In genomic region chr2:169925466-169925865, GRCm38 (mm10) we compare ENCODE assay signal across 28 mouse cellular contexts.
DNase-seq lines count a peak whose midpoint lies in the region; ATAC-seq lines count a peak whose summit lies in the region.
"Had no signal": no experiment of that assay in that cellular context is flagged by ENCODE, and none has a peak within 500 bp of the region (broad histone marks: within the 10 kb centered on the region; RNA-seq: fewer than 3 reads in every experiment).

No protein-coding gene starts in this region.

- H3K9ac ChIP-seq in forebrain, embryonic 14.5 days (ENCODE audit: low read length), result no peak overlapping the region
- no peak overlapping the region for H3K9ac ChIP-seq in forebrain, embryonic 16.5 days (replicated peaks; ENCODE audit: low read depth, low read length)
- H3K9ac ChIP-seq: embryonic facial prominence, embryonic 12.5 days; forebrain, embryonic 15.5 days; heart, embryonic 12.5 days; hindbrain, embryonic 14.5 days; limb, embryonic 13.5 days; lung, embryonic 15.5 days; midbrain, embryonic 12.5 days; neural tube, embryonic 12.5 days; stomach, embryonic 15.5 days had no signal

- H3K4me2 ChIP-seq in forebrain, embryonic 14.5 days (ENCODE audit: low read length), result no peak overlapping the region
- H3K4me2 ChIP-seq in forebrain, embryonic 16.5 days (ENCODE audit: low read length), result no peak overlapping the region
- H3K4me2 ChIP-seq: embryonic facial prominence, embryonic 12.5 days; forebrain, embryonic 15.5 days; heart, embryonic 12.5 days; hindbrain, embryonic 14.5 days; limb, embryonic 13.5 days; liver, embryonic 11.5 days; lung, embryonic 15.5 days; midbrain, embryonic 12.5 days; neural tube, embryonic 12.5 days; stomach, embryonic 15.5 days had no signal

- DNase-seq in forebrain, embryonic 14.5 days (ENCODE audit: low spot score), result peak; percentile 22
- DNase-seq in ovary, postnatal 36 days (ENCODE audit: low spot score), result peak; percentile 26
- no peak for DNase-seq in ovary, adult 18-20 months (ENCODE audit: low spot score)
- peak; percentile 31 for DNase-seq in gastrocnemius, postnatal 10 days
- DNase-seq in layer of hippocampus, postnatal 25 days (ENCODE audit: extremely low spot score in 1 of 2, low spot score in 1 of 2), result no peak
- DNase-seq in lung, postnatal 4 days, result no peak
- DNase-seq: cerebellum, adult 8-10 months; embryo, embryonic 11 days; heart, postnatal 4 days; lung, postnatal 36 days; right cerebral cortex, postnatal 25 days; thymus, adult 18-20 months; thymus, postnatal 36 days had no signal

- no peak overlapping the region for H3K4me3 ChIP-seq in forebrain, embryonic 14.5 days (ENCODE audit: low read depth, low read length)
- no peak overlapping the region for H3K4me3 ChIP-seq in forebrain, embryonic 16.5 days (replicated peaks; ENCODE audit: low read length)
- H3K4me3 ChIP-seq: embryonic facial prominence, embryonic 12.5 days; forebrain, embryonic 15.5 days; heart, embryonic 12.5 days; limb, embryonic 13.5 days; lung, embryonic 15.5 days; megakaryocyte, embryonic 14.5 days; midbrain, embryonic 12.5 days; myocyte; neural tube, embryonic 12.5 days; stomach, embryonic 15.5 days had no signal

- H3K36me3 ChIP-seq in forebrain, embryonic 14.5 days (ENCODE audit: control insufficient read depth, insufficient read depth, low read length), result no peaks in the 10 kb centered on the region
- H3K36me3 ChIP-seq in forebrain, embryonic 16.5 days (ENCODE audit: control insufficient read depth, insufficient read depth), result no peaks in the 10 kb centered on the region
- H3K36me3 ChIP-seq: embryonic facial prominence, embryonic 12.5 days; forebrain, embryonic 15.5 days; heart, embryonic 12.5 days; limb, embryonic 13.5 days; lung, embryonic 15.5 days; midbrain, embryonic 12.5 days; neural tube, embryonic 12.5 days; stomach, embryonic 15.5 days had no signal

- peaks cover 4% of the 10 kb centered on the region; the same call in 1 of the 2 replicates for H3K4me1 ChIP-seq in forebrain, embryonic 14.5 days (ENCODE audit: control insufficient read depth, insufficient read depth, low read length)
- H3K4me1 ChIP-seq in forebrain, embryonic 16.5 days (replicated peaks; ENCODE audit: control insufficient read depth, insufficient read depth, low read length), result peaks cover 13% of the 10 kb centered on the region
- H3K4me1 ChIP-seq: embryonic facial prominence, embryonic 12.5 days; megakaryocyte, embryonic 14.5 days had no signal

- WGBS in forebrain, embryonic 14.5 days, result 50% methylated on average over 5 of the region's 5 CpGs
- 54% methylated on average over 5 of the region's 5 CpGs for WGBS in forebrain, embryonic 16.5 days

- no peaks in the 10 kb centered on the region for H3K27me3 ChIP-seq in forebrain, embryonic 14.5 days (replicated peaks; ENCODE audit: control insufficient read depth, insufficient read depth, low read length)
- no peaks in the 10 kb centered on the region for H3K27me3 ChIP-seq in forebrain, embryonic 16.5 days (replicated peaks; ENCODE audit: control insufficient read depth, insufficient read depth, low read length)
- H3K27me3 ChIP-seq: embryonic facial prominence, embryonic 12.5 days; forebrain, embryonic 15.5 days; limb, embryonic 13.5 days; lung, embryonic 15.5 days; megakaryocyte, embryonic 14.5 days; midbrain, embryonic 12.5 days; neural tube, embryonic 12.5 days; Patski; stomach, embryonic 15.5 days had no signal

- H3K9me3 ChIP-seq in forebrain, embryonic 14.5 days (replicated peaks; ENCODE audit: control insufficient read depth, low read length), result no peaks in the 10 kb centered on the region
- no peaks in the 10 kb centered on the region for H3K9me3 ChIP-seq in forebrain, embryonic 16.5 days (ENCODE audit: control insufficient read depth, low read length)
- H3K9me3 ChIP-seq: embryonic facial prominence, embryonic 12.5 days; forebrain, embryonic 15.5 days; heart, embryonic 12.5 days; limb, embryonic 13.5 days; lung, embryonic 15.5 days; midbrain, embryonic 12.5 days; neural tube, embryonic 12.5 days; stomach, embryonic 15.5 days had no signal

- H3K27ac ChIP-seq in forebrain, embryonic 14.5 days (ENCODE audit: low read depth, low read length), result no peak overlapping the region
- H3K27ac ChIP-seq in forebrain, embryonic 16.5 days (ENCODE audit: low read length), result no peak overlapping the region
- H3K27ac ChIP-seq: embryonic facial prominence, embryonic 12.5 days; forebrain, embryonic 15.5 days; hindbrain, embryonic 14.5 days; kidney, postnatal 0 days; limb, embryonic 13.5 days; lung, embryonic 15.5 days; midbrain, embryonic 12.5 days; neural tube, embryonic 12.5 days; stomach, embryonic 15.5 days had no signal

- no peak for ATAC-seq in forebrain, embryonic 14.5 days
- ATAC-seq in forebrain, embryonic 16.5 days, result no peak
- ATAC-seq: forebrain, embryonic 15.5 days; Patski had no signal

Comparison
In these comparisons a context has a peak if more than half of its experiments do, and no peak if none do; other contexts are left out.
1. DNase-seq: peak in forebrain, embryonic 14.5 days (single experiment), ovary, postnatal 36 days (single experiment) and gastrocnemius, postnatal 10 days (single experiment); none in ovary, adult 18-20 months (single experiment), layer of hippocampus, postnatal 25 days (0 of 2) and lung, postnatal 4 days (0 of 2).